Mouse (Mus musculus) WW6 (cell line): ENCODE data around the gene Zbtb17.

Source experiments
- DNase-seq: peaks from one replicate; pipeline ENCODE4 v3.0.0-alpha.2; 2013; ENCODE audit warnings: low read depth, low spot score

The Zbtb17 gene

GRCm38 (mm10) chr4:141488670-141489069 is 44.2 kb downstream of the Zbtb17 start:
- no peak for DNase-seq

GRCm38 (mm10) chr4:141500637-141501036 is 56.2 kb downstream of the Zbtb17 start:
- no peak for DNase-seq

GRCm38 (mm10) chr4:141501058-141501457 is 56.6 kb downstream of the Zbtb17 start:
- no peak for DNase-seq

GRCm38 (mm10) chr4:141502723-141503122 is 58.3 kb downstream of the Zbtb17 start:
- no peak for DNase-seq

GRCm38 (mm10) chr4:141504471-141504870 is 60.0 kb downstream of the Zbtb17 start:
- no peak for DNase-seq

- no peak for DNase-seq
Measured at GRCm38 (mm10) chr4:141505810-141506209, 61.4 kb downstream of the Zbtb17 start.

GRCm38 (mm10) chr4:141506352-141506751 is 61.9 kb downstream of the Zbtb17 start:
- DNase-seq, result no peak

GRCm38 (mm10) chr4:141506893-141507292 is 62.4 kb downstream of the Zbtb17 start:
- no peak for DNase-seq

- no peak for DNase-seq
Measured at GRCm38 (mm10) chr4:141510457-141510856, 66.0 kb downstream of the Zbtb17 start.

GRCm38 (mm10) chr4:141512145-141512544 is 67.7 kb downstream of the Zbtb17 start:
- no peak for DNase-seq

GRCm38 (mm10) chr4:141514179-141514641 is 69.8 kb downstream of the Zbtb17 start:
- DNase-seq, result no peak
